Mouse (Mus musculus): Measurements from ENCODE around the gene Coro1c.
"Not testable (repeated sequence)": the region's sequence is repeated elsewhere in the genome, so short reads cannot be mapped to it uniquely, and the experiment has no call there.

The Coro1c gene

GRCm38 (mm10) chr5:113828481-113828880 is 80.1 kb downstream of the Coro1c start:
- no peak for DNase-seq (ENCODE audit: low spot score)

- no peak for DNase-seq (ENCODE audit: low spot score)
Measured at GRCm38 (mm10) chr5:113827991-113828411, 80.6 kb downstream of the Coro1c start.

GRCm38 (mm10) chr5:113826619-113827018 is 81.9 kb downstream of the Coro1c start:
- no peak for DNase-seq (ENCODE audit: low spot score)

- no peak for DNase-seq (ENCODE audit: low spot score)
Measured at GRCm38 (mm10) chr5:113825558-113825957, 83.0 kb downstream of the Coro1c start.

GRCm38 (mm10) chr5:113824228-113824627 is 84.3 kb downstream of the Coro1c start:
- DNase-seq (ENCODE audit: low spot score): no peak

GRCm38 (mm10) chr5:113818572-113818971 is 90.0 kb downstream of the Coro1c start:
- no peak for DNase-seq (ENCODE audit: low spot score)

GRCm38 (mm10) chr5:113815638-113816152 is 92.9 kb downstream of the Coro1c start:
- DNase-seq (ENCODE audit: low spot score): no peak

GRCm38 (mm10) chr5:113815041-113815389 is 93.5 kb downstream of the Coro1c start:
- DNase-seq (ENCODE audit: low spot score): no peak

GRCm38 (mm10) chr5:113814111-113815040 is 94.2 kb downstream of the Coro1c start:
- DNase-seq (ENCODE audit: low spot score): no peak

GRCm38 (mm10) chr5:113813608-113814007 is 95.0 kb downstream of the Coro1c start:
- no peak for DNase-seq (ENCODE audit: low spot score)

GRCm38 (mm10) chr5:113812638-113813037 is 95.9 kb downstream of the Coro1c start:
- DNase-seq (ENCODE audit: low spot score): no peak

- DNase-seq (ENCODE audit: low spot score): not testable (repeated sequence)
Measured at GRCm38 (mm10) chr5:113811824-113812420, 96.6 kb downstream of the Coro1c start.

GRCm38 (mm10) chr5:113810111-113810510 is 98.4 kb downstream of the Coro1c start:
- DNase-seq (ENCODE audit: low spot score): no peak

- DNase-seq (ENCODE audit: low spot score): no peak
Measured at GRCm38 (mm10) chr5:113808177-113808576, 100.4 kb downstream of the Coro1c start.

- no peak for DNase-seq (ENCODE audit: low spot score)
Measured at GRCm38 (mm10) chr5:113807712-113808111, 100.8 kb downstream of the Coro1c start.

- DNase-seq (ENCODE audit: low spot score): no peak
Measured at GRCm38 (mm10) chr5:113806414-113806813, 102.1 kb downstream of the Coro1c start.

- DNase-seq (ENCODE audit: low spot score): no peak
Measured at GRCm38 (mm10) chr5:113805301-113805700, 103.3 kb downstream of the Coro1c start.

- no peak for DNase-seq (ENCODE audit: low spot score)
Measured at GRCm38 (mm10) chr5:113804395-113804966, 104.1 kb downstream of the Coro1c start.

- DNase-seq (ENCODE audit: low spot score): no peak
Measured at GRCm38 (mm10) chr5:113800280-113800679, 108.3 kb downstream of the Coro1c start, which contains the start of gene Tmem119. Gene Tmem119 (minus strand): TSS chr5:113800516.

GRCm38 (mm10) chr5:113799691-113800090 is 108.9 kb downstream of the Coro1c start:
- DNase-seq (ENCODE audit: low spot score): no peak

GRCm38 (mm10) chr5:113798525-113798924 is 110.0 kb downstream of the Coro1c start:
- no peak for DNase-seq (ENCODE audit: low spot score)

- DNase-seq (ENCODE audit: low spot score): no peak
Measured at GRCm38 (mm10) chr5:113797149-113797882, 111.2 kb downstream of the Coro1c start.
